Mouse (Mus musculus) right cerebral cortex, postnatal 14 days (tissue): ENCODE measurements at regions not wholly inside any gene's neighbourhood (a gene's known extent, or its start where the extent isn't known, plus 50 kb on each side); places are given as distances from the start of the nearest gene placed in this dataset.
A peak's percentile ranks its signal among the peaks of the same experiment; 100 is the strongest.
"Not testable (repeated sequence)": the region's sequence is repeated elsewhere in the genome, so short reads cannot be mapped to it uniquely, and the experiment has no call there.

Source experiments
- DNase-seq: peaks from one replicate; pipeline ENCODE4 v3.0.0; 2022

DNA sequence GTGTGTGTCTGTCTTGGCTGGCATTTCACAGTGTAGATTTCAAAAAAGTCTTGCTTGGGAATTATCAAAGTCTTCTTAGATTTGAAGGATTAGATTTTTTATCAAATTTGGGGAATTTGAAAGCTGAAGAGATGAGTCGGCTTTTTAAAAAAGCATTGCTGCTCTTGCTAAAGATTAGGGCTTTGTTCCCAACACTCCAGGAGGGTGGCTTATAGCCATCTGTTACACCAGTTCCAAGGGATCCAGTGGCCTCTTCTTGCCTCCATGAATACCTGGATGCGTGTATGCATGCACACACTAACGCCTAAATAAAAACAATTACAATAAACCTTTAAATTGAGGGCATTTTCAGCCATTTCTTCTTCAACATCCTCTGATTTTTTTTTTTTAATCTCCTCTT lies 144.5 kb upstream of the Mon1b start:
- DNase-seq = no peak

GRCm38 (mm10) chr8:113496896-113497295 lies 138.5 kb upstream of the Mon1b start:
- DNase-seq = no peak

DNA sequence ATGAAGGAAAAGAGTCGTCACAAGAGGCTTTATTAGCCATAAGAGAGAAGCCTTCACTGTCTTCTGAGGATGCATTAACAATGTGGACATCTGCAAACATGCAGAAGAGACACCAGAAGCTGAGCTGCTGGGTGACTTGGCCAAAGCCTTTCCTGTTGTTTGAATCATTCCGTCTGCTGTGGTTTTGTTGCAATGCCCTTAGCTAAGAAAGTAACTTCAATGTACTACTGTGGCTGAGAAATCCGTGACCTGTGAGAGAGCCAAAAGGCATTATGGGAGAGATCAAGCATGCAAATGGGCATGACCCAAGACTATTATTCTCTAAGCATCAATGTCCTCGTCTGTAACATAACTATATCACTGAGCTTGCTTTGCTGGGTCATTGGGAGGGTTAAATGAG lies 132.7 kb upstream of the Mon1b start:
- DNase-seq = no peak

DNA sequence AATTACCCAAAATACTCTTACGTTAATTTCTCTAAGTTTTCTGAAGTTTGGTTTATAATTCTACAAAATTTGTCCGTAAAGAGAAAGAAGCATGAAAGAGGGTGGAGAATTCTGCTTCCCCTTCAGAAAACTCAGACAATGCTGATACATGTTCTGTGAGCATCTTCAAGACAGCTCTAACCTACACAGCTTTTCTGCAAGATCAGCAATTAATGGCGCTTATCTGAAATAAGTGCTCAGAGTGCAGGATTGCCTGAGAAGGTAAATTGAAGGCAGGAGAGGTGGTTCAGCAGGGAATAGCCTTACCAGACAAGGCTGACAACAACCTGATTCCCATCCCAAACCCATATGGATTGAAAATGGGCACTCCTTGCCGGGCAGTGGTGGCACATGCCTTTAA lies 122.5 kb upstream of the Mon1b start:
- no peak for DNase-seq

DNA sequence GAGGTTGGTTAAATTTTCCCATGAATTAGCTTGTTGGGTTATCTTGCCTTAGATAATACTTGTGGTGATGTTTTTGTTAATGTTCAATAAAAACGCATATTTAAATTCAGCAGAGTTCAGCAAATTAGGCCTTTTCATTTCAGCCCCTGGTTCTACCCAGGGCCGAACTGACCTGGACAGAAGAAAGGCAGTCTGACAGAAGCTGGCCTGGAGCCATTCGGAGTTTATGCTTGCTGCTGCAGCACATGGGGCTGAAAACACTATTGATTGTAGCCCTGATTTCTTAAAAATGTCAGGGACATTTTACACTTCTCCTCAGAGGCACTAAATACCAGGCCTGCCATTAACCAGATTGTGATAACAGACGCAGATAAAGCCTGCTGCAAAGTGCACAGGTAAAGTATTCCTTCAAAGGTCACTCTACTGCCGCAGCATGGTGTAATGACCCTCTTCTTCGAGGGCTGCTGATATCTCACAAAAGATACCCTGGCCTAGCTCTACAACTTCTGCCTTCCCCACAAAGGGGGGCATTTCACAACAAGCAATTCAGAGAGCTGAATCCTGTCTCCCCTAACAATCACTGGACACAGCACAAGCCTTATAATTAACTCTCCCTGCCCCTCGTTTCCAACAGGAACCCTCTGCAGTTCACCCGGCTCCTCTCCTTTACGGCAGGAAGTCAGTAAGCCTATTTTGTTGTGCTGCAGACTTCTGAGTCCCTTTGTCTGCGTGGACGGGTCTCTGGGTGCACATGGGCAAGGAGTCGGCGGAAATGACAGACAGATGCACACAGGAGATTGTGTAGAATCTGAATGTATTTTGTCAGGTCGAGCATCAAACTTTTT lies 121.3 kb upstream of the Mon1b start:
- DNase-seq = no peak

DNA sequence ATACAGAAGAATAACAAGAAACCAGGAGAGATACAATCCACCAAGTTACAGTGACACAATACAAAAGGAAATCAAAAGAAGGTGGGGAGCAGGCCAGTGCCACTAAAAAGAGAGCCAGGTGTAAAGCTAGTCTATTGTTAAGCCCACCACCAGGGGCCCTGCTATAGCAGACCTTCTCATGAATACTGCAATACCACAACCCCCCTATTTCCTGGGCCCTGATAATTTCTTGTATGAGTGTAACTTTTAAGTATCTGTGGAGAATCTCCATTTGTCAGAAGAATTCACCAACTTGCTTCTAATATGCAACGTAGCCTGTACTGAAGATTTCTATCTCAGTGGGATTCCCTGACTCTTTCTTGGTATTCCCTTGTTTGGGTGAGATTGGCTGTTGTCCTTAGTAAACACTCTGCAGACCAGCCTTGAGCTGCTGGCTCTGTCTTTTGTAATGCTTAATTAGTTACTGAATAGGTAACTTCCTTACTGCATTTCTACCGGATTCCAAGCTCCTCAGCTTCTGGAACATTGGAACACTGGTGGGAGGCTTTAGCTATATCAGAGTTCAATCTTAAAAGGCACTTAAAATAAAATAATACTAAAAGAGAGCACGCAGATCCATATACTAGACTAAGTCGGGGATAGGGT lies 120.5 kb upstream of the Mon1b start:
- DNase-seq = not testable (repeated sequence)

- no peak for DNase-seq
Observed at GRCm38 (mm10) chr8:113516176-113516575, 119.2 kb upstream of the Mon1b start.

- no peak for DNase-seq
Observed at GRCm38 (mm10) chr8:113517912-113518311, 117.5 kb upstream of the Mon1b start.

DNA sequence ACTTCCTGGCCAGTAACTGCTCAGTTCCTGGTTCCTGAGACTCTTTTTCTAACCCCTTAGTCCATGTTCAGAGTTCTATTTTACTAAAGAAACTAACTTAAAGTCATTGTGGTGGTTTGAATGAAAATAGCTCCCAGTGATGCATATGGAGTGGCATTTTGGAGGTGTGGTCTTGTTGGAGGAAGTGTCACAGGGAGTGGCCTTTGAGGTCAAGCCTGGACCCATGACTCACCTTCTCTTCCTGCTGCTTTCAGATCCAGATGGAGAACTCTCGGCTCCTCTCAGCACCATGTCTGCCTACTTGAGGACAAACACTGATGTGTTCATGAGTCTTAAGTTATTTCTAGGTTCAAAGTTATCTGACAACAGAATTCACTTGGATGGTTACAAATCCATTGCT lies 111.8 kb upstream of the Mon1b start:
- no peak for DNase-seq

- no peak for DNase-seq
Observed at GRCm38 (mm10) chr8:113531116-113531665, 104.2 kb upstream of the Mon1b start.

- DNase-seq = no peak
Observed at GRCm38 (mm10) chr8:113532881-113533280, 102.5 kb upstream of the Mon1b start.

- DNase-seq = no peak
Observed at GRCm38 (mm10) chr8:113541437-113541836, 94.0 kb upstream of the Mon1b start.

- no peak for DNase-seq
Observed at GRCm38 (mm10) chr8:113542082-113542481, 93.3 kb upstream of the Mon1b start.

DNA sequence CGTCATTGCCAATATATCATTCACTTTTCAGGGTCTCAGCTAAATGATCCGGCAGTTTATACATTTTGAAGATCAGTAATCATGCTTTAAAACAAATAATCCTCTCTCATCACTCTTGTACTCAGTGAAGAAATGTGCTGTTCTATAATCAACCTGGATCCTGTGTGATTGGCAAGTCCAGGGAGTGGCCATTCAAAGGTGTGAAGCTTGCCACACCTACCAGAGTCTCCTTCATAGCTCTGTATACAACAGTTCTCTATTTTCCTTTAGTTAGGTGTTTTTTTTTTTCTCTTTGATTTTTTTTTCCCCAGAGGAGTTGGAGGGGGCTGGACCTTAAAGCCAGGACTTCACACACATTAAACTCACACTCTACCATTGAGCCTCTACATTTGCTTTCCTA lies 92.7 kb upstream of the Mon1b start:
- DNase-seq = no peak

- no peak for DNase-seq
Observed at GRCm38 (mm10) chr8:113549200-113549599, 86.2 kb upstream of the Mon1b start.

GRCm38 (mm10) chr8:113551454-113552273 lies 83.7 kb upstream of the Mon1b start:
- DNase-seq = no peak

GRCm38 (mm10) chr8:113552826-113553225 lies 82.6 kb upstream of the Mon1b start:
- no peak for DNase-seq

- DNase-seq = no peak
Observed at GRCm38 (mm10) chr8:113554700-113555455, 80.5 kb upstream of the Mon1b start.

- DNase-seq = no peak
Observed at GRCm38 (mm10) chr8:113556994-113557393, 78.4 kb upstream of the Mon1b start.

- no peak for DNase-seq
Observed at GRCm38 (mm10) chr8:113581098-113581497, 54.3 kb upstream of the Mon1b start.

DNA sequence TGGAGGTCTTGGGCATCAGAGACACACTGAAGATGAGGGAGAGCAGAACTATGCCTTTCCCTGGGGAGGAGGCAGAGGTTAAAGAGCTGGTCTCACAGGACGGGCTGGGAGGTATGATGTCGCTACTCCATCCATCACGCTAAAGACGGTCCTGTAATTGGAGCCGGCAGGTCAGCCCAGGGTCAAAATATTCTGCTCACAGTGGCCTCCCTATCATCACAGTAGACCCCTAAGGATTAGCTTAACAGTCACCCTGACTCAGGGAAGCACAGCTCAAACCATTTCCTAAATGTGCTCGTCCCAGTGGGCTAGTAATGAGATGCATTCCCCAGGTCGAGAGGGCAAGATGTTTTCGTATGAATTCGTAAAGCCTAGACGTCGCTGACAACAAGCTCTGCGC lies 53.7 kb upstream of the Mon1b start:
- no peak for DNase-seq

DNA sequence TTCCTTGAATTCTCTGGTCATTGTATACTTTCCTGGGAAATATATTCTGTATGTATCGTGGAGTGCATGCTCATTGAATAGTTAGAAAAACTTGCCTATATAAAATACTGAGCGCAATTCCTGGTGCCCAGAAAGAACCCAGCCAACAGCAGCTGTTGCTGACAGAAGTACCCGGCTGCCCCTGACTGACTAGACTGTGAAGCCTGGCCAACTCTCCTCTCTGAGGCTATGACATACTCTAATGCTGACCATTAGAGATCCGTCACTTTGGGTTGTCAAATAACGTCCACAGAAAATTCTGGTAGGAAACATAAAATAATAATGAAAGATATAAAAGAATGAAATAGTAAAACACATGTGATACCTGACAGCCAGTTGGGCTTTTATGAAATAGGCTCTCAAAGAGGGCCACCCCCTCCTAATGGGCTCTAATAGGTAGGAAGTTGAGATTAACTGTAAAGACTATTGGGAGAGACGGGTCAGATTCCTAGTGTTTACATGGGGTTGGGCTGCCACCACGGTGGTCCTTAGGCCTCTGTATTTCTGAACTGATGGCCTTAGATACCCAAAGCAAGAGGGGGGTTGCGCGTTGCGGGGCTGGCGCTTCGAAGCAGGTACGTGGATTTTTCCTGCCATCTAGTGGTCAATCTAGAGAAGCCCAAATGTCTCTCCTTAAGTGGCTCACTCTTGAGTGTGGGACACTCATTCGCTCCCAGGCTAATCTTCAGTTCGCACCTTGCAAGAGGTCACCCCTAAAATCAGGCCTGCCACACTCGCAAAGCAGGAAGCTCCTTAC lies 53.0 kb upstream of the Mon1b start:
- DNase-seq = peak; percentile 38
